Mouse (Mus musculus) cerebellum, adult 11 months (tissue): Measurements from ENCODE around the gene Orc4.
"Not testable (repeated sequence)": the region's sequence is repeated elsewhere in the genome, so short reads cannot be mapped to it uniquely, and the experiment has no call there.

Source experiments
- DNase-seq: peaks from one replicate; pipeline ENCODE4 v3.0.0; 2022

The Orc4 gene

GRCm38 (mm10) chr2:48950252-48950315 is at the start of gene Orc4:
TSS of gene Orc4 (minus strand) at chr2:48950277.
- DNase-seq: no peak

- no peak for DNase-seq
Measured at GRCm38 (mm10) chr2:48990322-48990721, 40.2 kb upstream of the Orc4 start.

- DNase-seq: no peak
Measured at GRCm38 (mm10) chr2:48978920-48979319, 28.8 kb upstream of the Orc4 start.

- no peak for DNase-seq
Measured at GRCm38 (mm10) chr2:48956591-48956990, 6.5 kb upstream of the Orc4 start.

- DNase-seq: no peak
Measured at GRCm38 (mm10) chr2:48950316-48950880, 321 bp upstream of the Orc4 start.

- DNase-seq: peak; percentile 49
Measured at GRCm38 (mm10) chr2:48949743-48950251, 280 bp downstream of the Orc4 start.

- peak; percentile 97 for DNase-seq
Measured at GRCm38 (mm10) chr2:48948841-48949584, 1.1 kb downstream of the Orc4 start, which contains the start of gene Mbd5. TSS of gene Mbd5 (plus strand) at chr2:48949508.

GRCm38 (mm10) chr2:48947761-48948160 is 2.3 kb downstream of the Orc4 start:
- DNase-seq: no peak

- no peak for DNase-seq
Measured at GRCm38 (mm10) chr2:48935058-48935457, 15.0 kb downstream of the Orc4 start.

- no peak for DNase-seq
Measured at GRCm38 (mm10) chr2:48915832-48916231, 34.2 kb downstream of the Orc4 start.

GRCm38 (mm10) chr2:48914185-48914584 is 35.9 kb downstream of the Orc4 start:
- DNase-seq: no peak

- DNase-seq: no peak
Measured at GRCm38 (mm10) chr2:48908866-48909265, 41.2 kb downstream of the Orc4 start.

- DNase-seq: no peak
Measured at GRCm38 (mm10) chr2:48895186-48895585, 54.9 kb downstream of the Orc4 start.

- peak; percentile 43 for DNase-seq
Measured at GRCm38 (mm10) chr2:48885945-48886344, 64.1 kb downstream of the Orc4 start.

GRCm38 (mm10) chr2:48868199-48868913 is 81.7 kb downstream of the Orc4 start:
- DNase-seq: no peak

GRCm38 (mm10) chr2:48865596-48865995 is 84.5 kb downstream of the Orc4 start:
- DNase-seq: not testable (repeated sequence)
